Mouse (Mus musculus): ENCODE data around the gene Lrrc45.
"Not testable (repeated sequence)": the region's sequence is repeated elsewhere in the genome, so short reads cannot be mapped to it uniquely, and the experiment has no call there.

Lrrc45 gene

GRCm38 (mm10) chr11:120763121-120763999 lies 49.6 kb downstream of the Lrrc45 start:
- not testable (repeated sequence) for DNase-seq (ENCODE audit: low read depth, low spot score)

GRCm38 (mm10) chr11:120767023-120767422 lies 53.3 kb downstream of the Lrrc45 start:
- not testable (repeated sequence) for DNase-seq (ENCODE audit: low read depth, low spot score)

GRCm38 (mm10) chr11:120768206-120768605 lies 54.5 kb downstream of the Lrrc45 start:
- DNase-seq (ENCODE audit: low read depth, low spot score) = no peak
